Mouse (Mus musculus): ENCODE measurements around the gene Unc5c.

The Unc5c gene

DNA sequence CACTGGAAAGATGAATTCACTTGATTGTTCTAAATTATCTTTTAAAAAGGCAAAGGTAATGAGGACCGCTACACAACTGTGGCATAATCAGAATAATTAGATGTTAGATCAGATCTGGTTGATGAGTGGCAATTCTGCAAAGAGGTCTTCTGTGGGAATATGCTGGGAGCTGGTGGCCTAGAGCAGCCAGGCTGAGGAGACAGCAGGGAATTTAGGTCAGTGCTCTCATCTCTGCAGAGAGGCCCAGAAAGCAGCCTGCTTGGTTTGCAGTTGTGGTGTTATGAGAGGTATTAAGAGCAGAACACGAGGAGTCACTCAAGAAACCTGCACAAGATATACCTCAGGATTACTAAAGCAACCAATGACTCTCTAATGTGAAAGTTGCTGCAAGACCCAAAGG is 133.9 kb downstream of the Unc5c start:
- no peak for DNase-seq (ENCODE audit: low read depth, low spot score)

DNA sequence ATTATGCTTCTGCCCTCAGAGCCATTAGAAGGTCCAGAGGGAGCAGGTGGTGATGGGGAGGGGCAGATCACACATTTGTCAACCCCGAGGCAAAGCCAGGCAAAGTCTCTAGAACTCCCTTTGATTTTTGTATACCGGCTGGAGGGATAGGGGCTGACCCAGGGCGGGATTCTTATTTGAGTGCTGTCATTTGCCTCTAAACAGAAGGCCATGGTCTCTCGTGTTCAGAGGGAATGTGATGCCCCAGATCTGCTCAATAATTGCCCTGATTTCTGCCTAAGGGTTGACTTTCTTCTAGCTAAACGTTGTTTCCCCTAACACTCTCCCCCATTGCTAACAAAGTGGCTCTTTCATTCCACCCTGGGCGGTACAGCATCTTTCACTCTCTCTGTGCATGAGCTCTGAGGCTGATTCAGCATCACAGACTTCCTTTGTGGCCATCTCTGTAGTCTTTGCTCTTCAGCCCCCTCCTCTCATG is 136.1 kb downstream of the Unc5c start:
- DNase-seq (ENCODE audit: low read depth, low spot score): peak; percentile 58

DNA sequence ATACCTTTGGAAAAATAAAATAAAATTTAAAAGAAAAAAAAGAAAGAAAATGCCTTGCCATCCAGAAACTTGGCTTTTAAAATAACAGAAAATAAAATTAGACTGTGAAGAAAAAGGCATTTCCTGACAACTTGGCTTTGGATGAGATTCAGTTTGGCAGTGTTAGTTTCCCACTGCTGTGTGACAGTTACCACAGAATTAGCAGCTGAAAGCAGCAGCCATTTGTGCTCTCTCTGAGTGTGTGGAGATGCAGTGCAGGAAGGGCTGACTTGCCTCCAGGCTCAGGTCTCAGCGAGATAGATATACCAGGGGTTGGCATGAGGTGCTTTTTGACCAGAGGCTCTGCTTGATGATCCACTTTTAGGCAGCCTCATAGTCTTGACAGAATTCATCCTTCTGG is 151.7 kb downstream of the Unc5c start:
- peak; percentile 61 for DNase-seq (ENCODE audit: low read depth, low spot score)

DNA sequence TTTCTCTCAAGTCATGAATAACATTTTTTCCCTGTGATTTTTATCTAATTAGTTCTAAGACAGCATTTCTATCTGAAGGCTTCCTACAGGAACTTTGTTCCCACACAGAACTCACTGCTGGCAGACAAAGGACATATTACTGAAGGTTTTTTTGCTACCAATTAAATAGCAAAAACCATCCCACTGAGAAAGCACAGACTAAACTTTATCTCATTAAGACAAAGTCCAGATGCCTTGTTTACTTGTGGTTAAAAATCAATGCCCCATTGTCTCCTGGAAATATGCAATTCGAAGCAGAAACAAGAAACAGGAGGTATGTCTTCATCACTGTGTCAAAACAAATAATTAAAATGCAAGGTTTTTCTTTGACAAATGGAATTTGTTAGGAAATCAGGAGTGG is 153.7 kb downstream of the Unc5c start:
- no peak for DNase-seq (ENCODE audit: low read depth, low spot score)

DNA sequence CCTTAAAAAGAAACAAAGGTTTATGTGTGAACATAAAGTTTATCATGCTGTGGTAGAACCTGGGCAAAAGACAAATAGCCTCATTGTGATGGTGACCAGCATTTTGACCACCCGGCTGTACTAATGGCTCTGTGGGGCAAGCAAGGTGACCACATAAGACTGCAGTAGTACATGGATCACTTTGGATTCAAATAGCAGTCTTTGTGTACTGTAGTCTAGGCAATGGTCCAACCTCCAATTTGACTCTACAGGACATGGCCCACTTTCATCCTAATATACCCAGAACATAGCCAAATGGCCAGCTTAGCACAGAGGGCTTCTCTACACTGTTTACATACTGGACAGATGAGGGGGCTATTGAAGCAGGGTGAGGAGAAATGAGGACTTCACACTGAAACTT is 156.5 kb downstream of the Unc5c start:
- DNase-seq (ENCODE audit: low read depth, low spot score): no peak

DNA sequence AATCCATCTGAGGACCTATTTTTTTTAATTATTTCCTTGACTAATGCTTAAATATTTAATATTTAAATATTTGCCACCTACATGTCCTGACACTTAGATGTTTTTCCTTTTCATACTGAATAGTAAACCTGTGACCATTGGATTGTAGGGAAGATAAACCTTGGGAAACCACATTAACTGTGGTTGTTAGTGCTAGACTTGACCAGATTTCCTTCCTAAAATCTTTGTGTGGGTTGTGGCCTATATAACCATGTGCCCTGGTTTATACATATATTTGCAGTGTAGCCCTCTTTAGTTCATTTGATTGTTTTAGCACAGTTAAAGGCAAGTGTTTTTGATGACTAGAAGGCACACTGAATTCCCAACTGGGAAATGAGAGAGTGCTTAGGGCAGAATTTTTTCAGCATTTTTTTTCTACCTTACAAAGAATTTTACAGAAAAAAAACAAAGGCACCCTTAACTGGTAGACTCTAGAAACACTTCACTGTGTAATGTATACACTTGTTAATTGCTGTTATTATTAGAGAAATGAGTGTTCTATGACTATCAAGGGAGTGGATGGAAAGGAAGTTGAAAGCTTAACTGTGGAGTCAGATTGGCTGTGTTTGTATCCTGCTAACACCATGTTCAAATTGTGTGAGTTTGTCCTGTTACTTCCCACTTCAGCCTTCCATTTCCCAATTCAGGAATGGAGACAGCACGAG is 162.1 kb downstream of the Unc5c start:
- no peak for DNase-seq (ENCODE audit: low read depth, low spot score)

DNA sequence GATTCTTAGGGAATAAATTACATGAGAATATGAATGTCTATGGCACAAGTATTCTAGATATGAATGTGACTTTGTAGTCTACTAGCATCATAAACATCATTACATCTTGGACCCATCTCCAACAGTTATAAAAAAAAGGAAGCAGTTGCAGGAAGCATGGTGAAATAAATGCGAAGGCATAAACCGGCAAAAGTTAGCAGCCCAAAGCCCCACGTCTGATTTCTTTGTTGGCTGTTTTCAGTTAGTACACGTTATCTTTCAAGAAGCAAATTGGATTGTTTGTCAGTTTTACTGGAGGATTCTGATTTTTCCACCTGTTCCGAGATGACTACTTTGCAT is 162.6 kb downstream of the Unc5c start:
- DNase-seq (ENCODE audit: low read depth, low spot score): no peak

DNA sequence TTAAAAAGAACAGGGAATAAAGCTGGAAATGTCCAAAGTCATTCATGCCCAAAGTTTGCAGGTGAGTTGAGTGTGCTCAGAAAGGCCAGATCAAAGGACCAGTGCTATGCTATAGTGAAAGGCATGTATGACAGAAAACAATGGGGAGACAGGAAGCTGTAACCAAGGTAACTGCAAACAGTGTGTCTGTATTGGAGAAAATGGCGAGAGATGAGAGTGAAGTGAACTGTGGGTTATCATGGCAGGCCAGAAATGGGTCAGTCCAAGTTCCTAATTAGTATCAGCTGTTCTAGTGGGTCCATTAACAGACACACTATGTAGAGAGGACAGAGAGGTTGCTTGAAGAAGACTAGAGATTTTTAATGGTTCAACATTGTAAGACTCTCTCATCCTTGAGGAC is 164.4 kb downstream of the Unc5c start:
- no peak for DNase-seq (ENCODE audit: low read depth, low spot score)

DNA sequence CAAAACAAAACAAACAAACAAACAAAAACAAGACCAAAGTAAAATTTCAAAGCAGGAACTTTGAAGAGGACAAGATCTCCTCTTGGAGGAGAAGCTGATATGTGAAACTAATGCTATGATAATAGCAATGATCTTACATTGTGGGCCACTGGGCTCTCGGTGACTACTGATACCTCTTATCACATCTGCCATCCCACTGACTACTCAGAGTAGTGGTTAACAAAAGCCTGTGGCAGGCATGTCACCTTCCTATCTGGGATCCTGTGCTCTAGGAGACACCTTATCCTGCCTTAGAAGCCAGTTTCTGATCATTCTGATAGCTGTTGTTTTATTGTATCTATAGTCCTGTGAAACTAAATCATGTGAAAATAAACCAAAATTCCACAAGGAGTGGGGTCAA is 172.9 kb downstream of the Unc5c start:
- no peak for DNase-seq (ENCODE audit: low read depth, low spot score)

DNA sequence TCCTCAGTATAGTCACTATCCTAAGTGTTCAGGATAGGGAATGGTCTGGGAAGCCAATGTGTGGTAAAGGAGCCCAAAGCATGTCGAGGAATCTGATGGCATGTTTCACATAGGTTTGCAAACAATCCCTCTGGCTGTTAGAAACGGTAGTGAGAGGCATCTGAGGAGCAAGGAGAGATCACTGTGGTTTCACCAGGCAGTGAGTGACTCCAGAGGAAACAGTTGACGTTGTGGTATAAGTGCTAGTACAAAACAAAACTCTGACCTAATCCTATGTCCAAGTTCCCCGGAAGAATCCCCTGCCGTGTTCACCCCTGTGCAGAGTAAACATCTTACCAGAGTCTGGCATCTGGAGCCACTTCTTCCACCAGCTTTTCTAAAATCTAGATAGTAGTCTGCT is 179.2 kb downstream of the Unc5c start:
- DNase-seq (ENCODE audit: low read depth, low spot score): no peak

DNA sequence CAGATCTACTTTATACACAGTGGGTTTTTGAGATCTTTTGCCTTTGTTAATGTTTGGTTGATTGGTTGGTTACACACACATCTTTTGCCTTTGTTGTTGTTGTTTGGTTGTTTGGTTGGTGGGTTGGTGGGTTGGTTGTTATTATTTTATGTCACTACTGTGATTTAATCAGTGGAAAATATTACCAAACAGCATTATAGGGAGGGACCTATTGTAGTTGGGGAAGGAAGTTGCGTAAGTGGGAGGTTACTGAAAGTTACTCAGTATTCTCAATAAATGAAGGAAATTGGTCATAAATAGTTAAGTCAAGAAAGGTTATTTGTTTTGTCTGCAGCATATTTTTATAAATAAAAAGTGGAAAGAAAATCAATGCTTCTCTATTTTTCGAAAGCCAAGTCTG is 181.6 kb downstream of the Unc5c start:
- no peak for DNase-seq (ENCODE audit: low read depth, low spot score)

DNA sequence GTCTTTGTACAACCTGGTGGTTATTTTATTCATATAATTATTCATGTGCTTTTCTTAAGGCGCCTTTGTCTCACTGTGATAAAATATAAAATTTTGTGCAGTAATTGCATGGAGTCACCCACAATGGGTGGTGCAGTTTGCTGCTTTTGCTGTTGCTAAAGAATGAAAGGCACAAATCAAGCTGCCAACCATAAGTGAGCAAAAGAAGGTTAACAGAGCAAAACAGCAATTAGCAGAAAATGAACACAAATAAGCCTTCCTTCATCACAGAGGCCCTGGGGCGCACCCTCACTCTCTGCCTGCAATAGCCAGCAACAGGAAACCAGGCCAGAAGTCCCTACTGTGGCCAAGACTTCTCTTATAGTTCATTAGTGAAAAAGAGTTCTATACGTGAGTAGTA is 185.6 kb downstream of the Unc5c start:
- DNase-seq (ENCODE audit: low read depth, low spot score): no peak

DNA sequence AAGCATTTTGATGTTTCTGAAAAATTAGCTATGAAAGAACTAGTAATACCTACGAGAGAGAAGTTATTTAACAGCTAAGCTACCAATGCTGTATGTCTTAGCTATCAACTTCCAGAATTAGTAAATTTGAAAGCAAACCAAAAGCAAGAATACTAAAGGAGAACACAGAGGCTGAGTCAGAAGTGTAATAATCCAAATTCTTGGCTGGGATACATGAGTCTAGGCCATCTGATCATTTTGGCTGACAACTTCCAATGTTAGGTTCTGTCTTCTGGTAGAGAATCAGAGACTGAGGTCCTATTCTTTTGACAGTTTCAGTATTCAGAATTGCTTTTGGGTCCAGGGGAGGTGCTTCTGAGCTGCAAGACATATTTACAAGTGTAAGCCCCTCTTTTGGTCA is 188.9 kb downstream of the Unc5c start:
- peak; percentile 60 for DNase-seq (ENCODE audit: low read depth, low spot score)

DNA sequence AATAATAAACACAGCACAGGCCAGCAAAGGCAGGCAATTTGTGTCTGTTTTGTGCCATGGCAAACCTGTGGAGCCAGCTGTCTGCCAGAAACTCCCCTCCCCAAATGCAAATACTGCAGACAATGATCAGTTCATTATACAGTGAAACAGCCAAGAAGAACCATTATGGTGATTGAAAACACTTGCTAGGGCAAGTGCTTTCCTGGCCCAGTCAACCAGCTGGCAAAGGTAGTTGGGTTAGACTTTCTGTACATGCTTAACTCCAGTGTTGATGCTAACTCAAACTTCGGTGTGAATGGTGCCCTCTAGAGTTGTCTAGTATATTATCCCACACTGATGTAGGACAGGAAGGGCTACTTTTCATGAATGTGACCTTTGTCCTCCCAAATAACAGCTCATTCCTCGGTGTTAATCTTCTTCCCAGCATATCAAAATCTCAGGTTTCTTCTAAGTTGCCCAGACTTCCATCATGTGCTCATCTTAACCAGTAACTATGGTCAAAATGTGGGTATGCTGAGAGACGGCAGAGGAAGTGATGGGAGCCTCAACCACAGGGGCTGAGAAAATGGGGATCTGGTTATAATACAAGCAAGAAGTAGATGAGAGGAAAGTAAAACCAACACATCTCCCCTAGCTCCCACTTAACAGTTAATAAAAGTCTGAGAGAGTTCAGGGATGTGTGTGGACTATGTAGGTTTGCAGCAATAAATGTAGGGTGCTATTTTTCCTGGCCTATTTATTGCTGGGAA is 194.2 kb downstream of the Unc5c start:
- no peak for DNase-seq (ENCODE audit: low read depth, low spot score)

DNA sequence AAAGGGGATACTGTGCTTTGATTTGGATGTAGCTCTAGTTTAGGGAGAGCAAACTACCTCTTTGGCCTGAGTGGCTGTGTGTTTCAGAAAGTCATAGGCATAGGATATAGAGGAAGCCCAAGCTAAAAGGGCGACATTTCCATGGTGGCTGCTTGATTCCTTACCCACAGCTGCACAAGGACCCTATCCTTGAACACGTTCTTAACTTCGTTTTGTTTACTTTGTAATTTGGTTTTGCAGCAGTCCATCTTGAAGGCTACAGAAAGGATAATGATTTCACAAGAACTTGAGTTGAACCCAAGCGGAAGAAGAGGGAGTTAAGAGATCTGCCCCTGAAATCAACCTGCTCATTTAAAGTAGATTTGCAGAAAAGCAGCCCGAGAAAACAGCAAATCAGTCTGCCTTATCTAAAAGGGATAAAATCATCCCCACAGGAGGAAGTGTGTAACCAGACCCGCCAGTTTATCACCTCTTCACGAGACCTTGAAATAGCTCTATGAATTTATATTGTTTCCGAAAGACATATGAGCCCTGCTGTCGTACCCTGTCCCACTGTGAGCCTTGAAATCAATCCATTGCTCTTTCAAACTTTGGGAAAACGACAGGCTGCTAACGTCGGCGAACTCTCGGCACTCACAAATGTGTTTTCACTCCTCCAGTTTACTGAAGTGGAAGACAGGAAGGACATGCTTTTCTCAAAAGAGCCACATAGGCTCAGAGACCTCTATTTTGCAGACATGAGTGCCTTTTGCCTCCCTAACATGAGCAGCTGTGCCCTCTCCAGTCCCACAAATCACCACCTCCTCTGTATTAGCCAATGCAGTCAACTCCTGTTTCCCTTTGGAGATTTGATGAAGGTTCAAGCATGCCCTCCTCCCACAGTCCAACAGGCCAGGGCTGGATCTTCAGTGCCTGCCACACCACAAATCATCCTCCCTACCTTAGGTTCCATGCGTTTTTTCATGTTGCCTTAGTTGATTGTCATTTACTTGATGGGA is 195.3 kb downstream of the Unc5c start:
- DNase-seq (ENCODE audit: low read depth, low spot score): no peak

DNA sequence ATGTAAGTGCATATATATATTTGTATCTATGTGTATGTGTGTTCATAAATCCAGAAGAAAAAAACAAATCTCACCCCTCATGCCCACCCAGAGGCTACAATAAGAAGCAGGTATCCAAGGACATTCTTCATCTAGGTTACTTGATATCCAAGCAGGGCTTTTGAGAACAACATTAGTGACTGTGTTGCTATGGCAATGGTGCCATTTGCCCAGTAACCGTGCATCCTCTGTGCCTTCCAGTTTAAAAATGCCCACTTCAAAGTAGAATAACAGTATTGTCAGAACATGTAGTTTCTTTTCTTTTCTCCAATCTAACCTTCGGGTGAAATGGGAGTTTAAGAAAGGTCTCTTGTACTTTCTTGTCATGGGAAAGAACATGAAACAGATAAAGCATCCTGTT is 224.1 kb downstream of the Unc5c start:
- DNase-seq (ENCODE audit: low read depth, low spot score): peak; percentile 18

DNA sequence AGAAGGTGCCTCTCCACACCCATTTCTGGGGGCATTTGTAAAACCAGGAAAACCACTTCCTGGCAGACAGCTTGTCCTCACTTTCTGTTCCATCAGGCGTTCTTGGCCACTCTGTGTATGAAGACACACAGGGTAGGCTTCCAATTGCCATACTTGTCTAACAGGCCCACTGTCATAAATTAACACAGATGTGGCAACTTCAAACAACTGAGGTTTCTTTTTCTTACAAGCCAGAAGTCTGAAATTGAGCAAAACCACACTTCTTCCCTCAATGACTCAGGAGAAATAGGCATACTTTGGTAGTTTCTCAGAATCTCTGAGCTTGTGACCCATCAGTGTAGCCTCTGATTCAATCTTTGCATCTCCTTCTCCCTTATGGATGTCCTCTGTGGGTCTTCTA is 225.7 kb downstream of the Unc5c start:
- DNase-seq (ENCODE audit: low read depth, low spot score): no peak

DNA sequence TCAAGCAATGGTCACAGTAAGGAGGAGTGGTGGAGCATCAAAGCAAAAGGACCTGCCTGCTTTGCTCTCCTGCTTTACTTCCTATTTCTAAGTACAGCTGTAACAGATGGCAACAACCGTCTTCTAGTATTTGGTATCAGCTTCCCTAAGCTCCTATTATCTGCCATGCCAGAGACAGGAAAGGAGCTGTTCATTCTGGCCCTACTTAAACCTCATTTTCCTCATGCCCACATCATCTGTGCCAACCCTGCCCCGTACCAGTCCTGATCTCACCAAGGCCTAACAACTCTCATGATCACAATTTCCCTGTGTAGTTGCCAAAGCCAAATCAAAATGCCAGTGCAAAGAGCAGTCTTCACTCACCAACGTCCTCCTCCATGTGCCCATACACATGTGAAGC is 226.4 kb downstream of the Unc5c start:
- no peak for DNase-seq (ENCODE audit: low read depth, low spot score)

DNA sequence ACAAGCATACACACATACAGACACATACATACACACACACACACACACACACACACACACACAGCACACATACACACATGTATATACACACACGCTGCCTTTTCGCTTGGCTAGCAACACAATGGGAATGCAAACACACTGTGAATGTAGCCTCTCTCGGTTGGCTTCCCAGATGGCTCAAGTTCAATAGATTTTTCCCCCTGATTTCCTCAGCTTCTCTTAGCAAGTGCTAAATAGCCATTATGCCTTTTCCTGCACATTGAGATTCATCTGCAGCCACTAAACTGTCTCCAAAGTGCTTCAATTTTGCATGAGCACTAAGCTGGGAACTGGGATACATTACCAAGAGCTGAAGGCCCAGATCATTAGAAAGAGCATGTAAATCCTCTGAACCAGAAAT is 226.8 kb downstream of the Unc5c start:
- DNase-seq (ENCODE audit: low read depth, low spot score): no peak

DNA sequence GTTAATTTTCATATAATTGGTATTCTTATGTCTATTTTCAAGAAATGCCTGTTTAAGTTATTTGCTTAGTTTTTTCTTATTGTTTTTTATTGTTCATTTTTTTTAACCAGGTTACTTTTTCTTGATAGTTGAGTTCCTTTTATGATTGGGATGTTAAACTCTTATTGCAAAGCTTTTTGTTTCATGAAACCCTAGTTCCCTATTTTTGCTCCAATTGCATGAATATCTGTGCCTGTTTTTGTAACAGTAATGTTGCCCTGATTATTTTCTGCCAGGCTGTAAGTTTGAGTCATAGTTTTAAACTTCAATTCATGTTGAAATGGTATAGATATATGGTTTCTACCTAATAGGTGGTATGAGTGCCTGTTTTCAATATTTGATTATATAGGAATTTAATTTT is 234.2 kb downstream of the Unc5c start:
- DNase-seq (ENCODE audit: low read depth, low spot score): no peak

DNA sequence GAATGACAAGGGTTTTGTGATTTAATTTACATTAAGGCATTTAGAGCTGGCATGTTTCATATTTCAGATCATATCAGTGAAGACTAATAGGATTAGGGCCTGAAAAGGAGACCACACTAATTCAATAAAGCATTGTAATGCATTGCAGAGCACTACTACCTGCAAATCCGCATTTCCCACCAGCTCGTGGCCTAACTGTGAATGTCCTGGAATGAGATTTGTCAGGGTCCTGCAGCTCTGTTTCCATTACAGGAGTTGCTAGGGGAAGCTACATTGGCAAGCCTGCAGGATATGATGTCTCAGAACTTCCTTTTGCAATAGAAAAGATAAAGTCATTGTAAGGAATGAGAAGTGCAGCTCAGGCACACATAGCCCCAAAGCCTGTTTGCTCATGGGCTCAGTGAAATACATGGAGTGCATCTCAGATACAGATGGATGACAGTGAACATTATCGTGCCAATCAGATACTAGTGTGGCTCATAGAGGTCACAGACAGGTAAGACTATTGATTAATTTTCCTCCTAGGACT is 236.4 kb downstream of the Unc5c start:
- DNase-seq (ENCODE audit: low read depth, low spot score): no peak

DNA sequence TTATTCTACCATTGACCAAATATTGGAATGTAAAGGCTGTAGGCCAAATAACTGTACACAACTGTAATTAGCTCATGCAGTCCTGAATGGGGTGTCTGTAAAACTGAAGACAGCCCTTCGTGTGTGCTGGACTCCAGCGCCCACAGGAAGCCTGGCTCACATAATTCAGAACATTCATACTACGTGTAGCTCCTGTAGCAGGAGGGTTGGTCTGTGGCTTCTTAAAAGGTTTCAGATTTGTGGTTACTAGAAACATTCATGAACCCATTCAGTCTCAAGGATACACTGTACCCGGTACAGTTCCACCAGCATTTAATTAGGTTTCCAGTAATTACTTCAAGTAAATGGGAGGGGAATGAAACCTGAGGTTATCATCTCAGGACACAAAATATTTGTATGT is 246.6 kb downstream of the Unc5c start:
- no peak for DNase-seq (ENCODE audit: low read depth, low spot score)

All from telencephalon, adult 2 months (tissue).